Mouse (Mus musculus) heart, embryonic 12.5 days (tissue): ENCODE data around the gene Hspa1l. TPM values are rescaled to one million over a fixed set of nuclear protein-coding genes. Genes with fewer than 3 reads are reported as not detected.
"Not testable (repeated sequence)": the region's sequence is repeated elsewhere in the genome, so short reads cannot be mapped to it uniquely, and the experiment has no call there.

Experiments
- ATAC-seq: fragments of 200-750 bp; cut with Nextera tagmentation; 2 replicates; pipeline ENCODE4 v1.8.0; 2017; ENCODE audit warnings: moderate TSS enrichment, moderate library complexity; ENCODE audit not compliant: insufficient number of reproducible peaks, low FRiP score
- H3K27ac ChIP-seq: fragments of 300-500 bp; sonication (generic); 2 replicates; pipeline ENCODE4 v1.5.1; 2016; ENCODE audit warnings: mild to moderate bottlenecking, moderate library complexity; ENCODE audit not compliant: poor library complexity, severe bottlenecking
- H3K27me3 ChIP-seq: fragments of 300-500 bp; sonication (generic); replicated peaks from 2 replicates; pipeline ENCODE4 v1.6.1; 2016; ENCODE audit warnings: mild to moderate bottlenecking, moderate library complexity
- H3K36me3 ChIP-seq: fragments of 300-500 bp; sonication (generic); 2 replicates; pipeline ENCODE4 v1.6.1; 2016; ENCODE audit warnings: mild to moderate bottlenecking, moderate library complexity
- H3K4me1 ChIP-seq: fragments of 300-500 bp; sonication (generic); replicated peaks from 2 replicates; pipeline ENCODE4 v1.6.1; 2016; ENCODE audit warnings: mild to moderate bottlenecking
- H3K4me2 ChIP-seq: fragments of 300-500 bp; sonication (generic); 2 replicates; pipeline ENCODE4 v1.6.1; 2016; ENCODE audit warnings: mild to moderate bottlenecking, moderate library complexity
- H3K4me3 ChIP-seq: fragments of 300-500 bp; sonication (generic); 2 replicates; pipeline ENCODE4 v1.5.1; 2016; ENCODE audit warnings: mild to moderate bottlenecking
- H3K9ac ChIP-seq: fragments of 300-500 bp; sonication (generic); 2 replicates; pipeline ENCODE4 v1.6.1; 2016; ENCODE audit warnings: mild to moderate bottlenecking, moderate library complexity
- H3K9me3 ChIP-seq: fragments of 300-500 bp; sonication (generic); replicated peaks from 2 replicates; pipeline ENCODE4 v1.6.1; 2016; ENCODE audit warnings: mild to moderate bottlenecking, moderate library complexity
- WGBS: fragments of 180-500 bp; shearing (Covaris S2); methylation state at CpG from one replicate; pipeline ENCODE4 v1.1.7; 2016; 5-methylcytosine and 5-hydroxymethylcytosine counted together
- polyA plus RNA-seq: library from polyadenylated mRNA; unstranded; fragments of >200 nt; fragmentation: Nextera tagmentation; extraction: Ambion mirVana; gene quantifications from 2 replicates; pipeline ENCODE4 v1.2.1, GENCODE M21; 2016

Gene Hspa1l
- polyA plus RNA-seq, 1 experiment from 2014 or later, result 2.9 TPM

- Histone ChIP-seq H3K4me3 (peak overlapping the region; percentile 79), H3K4me1 (peaks cover 46% of the 10 kb centered on the region), H3K36me3 (peaks cover 27% of the 10 kb centered on the region), H3K4me2 (peak overlapping the region; percentile 96), H3K9ac (peak overlapping the region; percentile 96), H3K27ac (peak overlapping the region; percentile 95)
- not testable (repeated sequence) for H3K27me3 ChIP-seq, ATAC-seq, H3K9me3 ChIP-seq
- WGBS, result 22% methylated on average over 30 of the region's 32 CpGs
Measured at GRCm38 (mm10) chr17:34999871-35000716, 27.6 kb downstream of the Hspa1l start.

GRCm38 (mm10) chr17:35000717-35001451, 28.4 kb downstream of the Hspa1l start, which contains the start of gene Vars:
Vars (plus strand) TSS chr17:35000987.
- H3K9ac ChIP-seq, result peak within 1 kb of the TSS; percentile 96
- peak within 1 kb of the TSS; percentile 95 for H3K27ac ChIP-seq
- peak; percentile 89 for ATAC-seq
- no peaks in the 10 kb centered on the region for H3K27me3 ChIP-seq
- peak within 1 kb of the TSS; percentile 79 for H3K4me3 ChIP-seq
- no peaks in the 10 kb centered on the region for H3K9me3 ChIP-seq
- peaks cover 31% of the 10 kb centered on the region for H3K36me3 ChIP-seq
- H3K4me1 ChIP-seq, result peaks cover 46% of the 10 kb centered on the region
- under 1% methylated on average over 69 of the region's 83 CpGs for WGBS
- H3K4me2 ChIP-seq, result peak within 1 kb of the TSS; percentile 96

GRCm38 (mm10) chr17:35001452-35002152, 29.1 kb downstream of the Hspa1l start:
- H3K27ac ChIP-seq, result peak overlapping the region; percentile 95
- H3K27me3 ChIP-seq, result no peaks in the 10 kb centered on the region
- peak overlapping the region; percentile 96 for H3K9ac ChIP-seq
- H3K4me1 ChIP-seq, result peaks cover 41% of the 10 kb centered on the region
- H3K4me2 ChIP-seq, result peak overlapping the region; percentile 96
- WGBS, result under 1% methylated on average over 35 of the region's 35 CpGs
- H3K4me3 ChIP-seq, result peak overlapping the region; percentile 79
- ATAC-seq, result peak; percentile 19; the same call in 1 of the 2 replicates
- peaks cover 35% of the 10 kb centered on the region for H3K36me3 ChIP-seq
- H3K9me3 ChIP-seq, result no peaks in the 10 kb centered on the region

GRCm38 (mm10) chr17:35002153-35002865, 29.8 kb downstream of the Hspa1l start:
- Histone ChIP-seq H3K9ac (peak overlapping the region; percentile 96), H3K36me3 (peaks cover 40% of the 10 kb centered on the region), H3K27me3 (no peaks in the 10 kb centered on the region), H3K4me3 (peak overlapping the region; percentile 79), H3K9me3 (no peaks in the 10 kb centered on the region), H3K27ac (peak overlapping the region; percentile 95), H3K4me2 (peak overlapping the region; percentile 96), H3K4me1 (peaks cover 38% of the 10 kb centered on the region)
- 10% methylated on average over 12 of the region's 12 CpGs for WGBS
- ATAC-seq, result no peak

GRCm38 (mm10) chr17:35003022-35003838, 30.7 kb downstream of the Hspa1l start:
- Histone ChIP-seq H3K36me3 (peaks cover 44% of the 10 kb centered on the region), H3K27ac (no peak overlapping the region)
- 62% methylated on average over 9 of the region's 9 CpGs for WGBS

GRCm38 (mm10) chr17:35004075-35004717, 31.7 kb downstream of the Hspa1l start:
- 89% methylated on average over 17 of the region's 17 CpGs for WGBS
- no peak for ATAC-seq
- Histone ChIP-seq H3K27me3 (no peaks in the 10 kb centered on the region), H3K4me2 (no peak overlapping the region), H3K27ac (no peak overlapping the region), H3K4me3 (no peak overlapping the region), H3K9me3 (no peaks in the 10 kb centered on the region), H3K36me3 (peaks cover 50% of the 10 kb centered on the region), H3K4me1 (peaks cover 26% of the 10 kb centered on the region), H3K9ac (no peak overlapping the region)

More at GRCm38 (mm10) chr17:35003022-35003838, 30.7 kb downstream of the Hspa1l start:
- peaks cover 35% of the 10 kb centered on the region for H3K4me1 ChIP-seq
- no peak for ATAC-seq
- H3K9ac ChIP-seq, result no peak overlapping the region; the same call in 1 of the 2 replicates
- H3K4me3 ChIP-seq, result peak overlapping the region; percentile 79; the same call in 1 of the 2 replicates
- H3K27me3 ChIP-seq, result no peaks in the 10 kb centered on the region
- no peaks in the 10 kb centered on the region for H3K9me3 ChIP-seq
- H3K4me2 ChIP-seq, result peak overlapping the region; percentile 96

GRCm38 (mm10) chr17:35005158-35005557, 32.7 kb downstream of the Hspa1l start:
- Histone ChIP-seq H3K4me2 (no peak overlapping the region), H3K9ac (no peak overlapping the region), H3K27ac (no peak overlapping the region), H3K36me3 (peaks cover 59% of the 10 kb centered on the region), H3K4me1 (peaks cover 17% of the 10 kb centered on the region), H3K4me3 (0 out of 2 replicates have a peak overlapping the region, but pooled peaks have one; percentile 0), H3K27me3 (no peaks in the 10 kb centered on the region), H3K9me3 (no peaks in the 10 kb centered on the region)
- no peak for ATAC-seq
- 91% methylated on average over 10 of the region's 10 CpGs for WGBS

- not testable (repeated sequence) for ATAC-seq, H3K4me3 ChIP-seq, H3K27me3 ChIP-seq, H3K9ac ChIP-seq, H3K4me2 ChIP-seq, H3K27ac ChIP-seq, H3K9me3 ChIP-seq
- WGBS, result 93% methylated on average over 4 of the region's 5 CpGs
- peaks cover 66% of the 10 kb centered on the region for H3K36me3 ChIP-seq
- peaks cover 17% of the 10 kb centered on the region for H3K4me1 ChIP-seq
Measured at GRCm38 (mm10) chr17:35005902-35006301, 33.4 kb downstream of the Hspa1l start.

GRCm38 (mm10) chr17:35007387-35007991, 35.0 kb downstream of the Hspa1l start:
- 97% methylated on average over 7 of the region's 7 CpGs for WGBS
- H3K27me3 ChIP-seq, result no peaks in the 10 kb centered on the region
- peaks cover 12% of the 10 kb centered on the region for H3K4me1 ChIP-seq
- no peak for ATAC-seq
- H3K4me3 ChIP-seq, result no peak overlapping the region
- H3K36me3 ChIP-seq, result peaks cover 82% of the 10 kb centered on the region
- H3K9me3 ChIP-seq, result no peaks in the 10 kb centered on the region
- H3K9ac ChIP-seq, result no peak overlapping the region
- H3K4me2 ChIP-seq, result no peak overlapping the region
- H3K27ac ChIP-seq, result no peak overlapping the region
